Mouse (Mus musculus) megakaryocyte, embryonic 14.5 days (primary cell): Measurements from ENCODE around the gene Ggt7. TPM values are rescaled to one million over a fixed set of nuclear protein-coding genes. Genes with fewer than 3 reads are reported as not detected.
"Not testable (repeated sequence)": the region's sequence is repeated elsewhere in the genome, so short reads cannot be mapped to it uniquely, and the experiment has no call there.

Source experiments
- H3K27me3 ChIP-seq: replicated peaks from 2 replicates; pipeline ENCODE3; 2012; ENCODE audit warnings: inconsistent platforms
- H3K36me3 ChIP-seq: replicated peaks from 2 replicates; pipeline ENCODE3; 2012; ENCODE audit warnings: low read length, inconsistent platforms, mixed read lengths
- H3K4me1 ChIP-seq: 2 replicates; pipeline ENCODE4 v1.6.1; 2012; ENCODE audit warnings: inconsistent platforms
- H3K4me3 ChIP-seq: replicated peaks from 2 replicates; pipeline ENCODE3; 2012; ENCODE audit warnings: moderate library complexity, mild to moderate bottlenecking, inconsistent platforms
- H3K9me3 ChIP-seq: 2 replicates; pipeline ENCODE4 v1.6.1; 2012; ENCODE audit warnings: inconsistent platforms
- FLI1 ChIP-seq: IDR thresholded peaks from 2 replicates; pipeline ENCODE4 v1.6.1; 2012; ENCODE audit warnings: low read length, inconsistent platforms, mixed read lengths
- GATA1 ChIP-seq: IDR thresholded peaks from 3 replicates; pipeline ENCODE4 v1.6.1; 2012; ENCODE audit warnings: mixed read lengths, low read length, inconsistent platforms, borderline replicate concordance
- polyA plus RNA-seq: library from polyadenylated mRNA; stranded (reverse); fragments of >175 nt; gene quantifications from 2 replicates; pipeline ENCODE4 v1.2.3, GENCODE M21; 2012; ENCODE audit warnings: low replicate concordance; ENCODE audit not compliant: insufficient read depth

Gene Ggt7
- polyA plus RNA-seq, 1 experiment: 0.60 TPM

GRCm38 (mm10) chr2:155453591-155453990 lies 64.4 kb downstream of the Ggt7 start:
- Histone ChIP-seq H3K27me3 (no peaks in the 10 kb centered on the region), H3K9me3 (no peaks in the 10 kb centered on the region), H3K4me3 (no peak overlapping the region), H3K4me1 (no peaks in the 10 kb centered on the region), H3K36me3 (peaks cover 16% of the 10 kb centered on the region)
- no peak for TF ChIP-seq FLI1

GRCm38 (mm10) chr2:155451256-155451655 lies 66.8 kb downstream of the Ggt7 start:
- TF ChIP-seq GATA1 (no peak), FLI1 (no peak)
- Histone ChIP-seq H3K4me1 (0 out of 2 replicates have a peak, but pooled peaks cover 3% of the 10 kb centered on the region), H3K4me3 (no peak overlapping the region), H3K27me3 (no peaks in the 10 kb centered on the region), H3K36me3 (peaks cover 16% of the 10 kb centered on the region), H3K9me3 (no peaks in the 10 kb centered on the region)

- H3K9me3 ChIP-seq, H3K4me3 ChIP-seq, H3K27me3 ChIP-seq: not testable (repeated sequence)
- Histone ChIP-seq H3K4me1 (peaks cover 30% of the 10 kb centered on the region), H3K36me3 (peaks cover 11% of the 10 kb centered on the region)
Measured at GRCm38 (mm10) chr2:155447906-155448305, 70.1 kb downstream of the Ggt7 start.

GRCm38 (mm10) chr2:155443446-155443845 lies 74.6 kb downstream of the Ggt7 start:
- H3K27me3 ChIP-seq: no peaks in the 10 kb centered on the region
- TF ChIP-seq GATA1: no peak
- no peak for TF ChIP-seq FLI1
- no peaks in the 10 kb centered on the region for H3K9me3 ChIP-seq
- peaks cover 11% of the 10 kb centered on the region for H3K36me3 ChIP-seq
- no peak overlapping the region for H3K4me3 ChIP-seq
- peaks cover 30% of the 10 kb centered on the region for H3K4me1 ChIP-seq

GRCm38 (mm10) chr2:155442916-155443315 lies 75.1 kb downstream of the Ggt7 start:
- Histone ChIP-seq H3K4me1 (peaks cover 30% of the 10 kb centered on the region), H3K4me3 (no peak overlapping the region), H3K27me3 (no peaks in the 10 kb centered on the region), H3K9me3 (no peaks in the 10 kb centered on the region), H3K36me3 (peaks cover 11% of the 10 kb centered on the region)
- no peak for TF ChIP-seq GATA1
- no peak for TF ChIP-seq FLI1

Other genes with a start within 250 kb of the Ggt7 start
- 47.3 and 56.9 TPM in 2 replicates for gene Map1lc3a, start 241.9 kb downstream of the Ggt7 start, polyA plus RNA-seq
- gene Pigu, start 160.8 kb downstream of the Ggt7 start, polyA plus RNA-seq: 9.1 and 13.0 TPM in 2 replicates
- 12.7 and 21.9 TPM in 2 replicates for gene Trp53inp2, start 137.2 kb downstream of the Ggt7 start, polyA plus RNA-seq
- 8.0 and 12.2 TPM in 2 replicates for gene Ncoa6, start 44.3 kb downstream of the Ggt7 start, polyA plus RNA-seq
- 4.9 and 10.2 TPM in 2 replicates for gene Acss2, start 289 bp downstream of the Ggt7 start, polyA plus RNA-seq
- 7.9 and 8.8 TPM in 2 replicates for gene Gss, start 74.6 kb upstream of the Ggt7 start, polyA plus RNA-seq
- 0.95 TPM in 1 of 2 replicates, not detected in the other for gene Myh7b, start 93.0 kb upstream of the Ggt7 start, polyA plus RNA-seq
- 80.8 and 188 TPM in 2 replicates for gene Trpc4ap, start 174.1 kb upstream of the Ggt7 start, polyA plus RNA-seq
- gene Edem2, start 211.2 kb upstream of the Ggt7 start, polyA plus RNA-seq: 90.3 and 158 TPM in 2 replicates
- gene Gm17581, start 217.6 kb upstream of the Ggt7 start, polyA plus RNA-seq: not detected in 2 replicates
- 1.1 TPM in 1 of 2 replicates, not detected in the other for gene Procr, start 232.9 kb upstream of the Ggt7 start, polyA plus RNA-seq